Mouse (Mus musculus) brain, embryonic 18.5 days (tissue): ENCODE measurements at regions not wholly inside any gene's neighbourhood (a gene's known extent, or its start where the extent isn't known, plus 50 kb on each side); places are given as distances from the start of the nearest gene placed in this dataset.

Experiments
- DNase-seq: peaks from one replicate; pipeline ENCODE4 v3.0.0-alpha.2; 2012; ENCODE audit warnings: low read depth, low spot score

DNA sequence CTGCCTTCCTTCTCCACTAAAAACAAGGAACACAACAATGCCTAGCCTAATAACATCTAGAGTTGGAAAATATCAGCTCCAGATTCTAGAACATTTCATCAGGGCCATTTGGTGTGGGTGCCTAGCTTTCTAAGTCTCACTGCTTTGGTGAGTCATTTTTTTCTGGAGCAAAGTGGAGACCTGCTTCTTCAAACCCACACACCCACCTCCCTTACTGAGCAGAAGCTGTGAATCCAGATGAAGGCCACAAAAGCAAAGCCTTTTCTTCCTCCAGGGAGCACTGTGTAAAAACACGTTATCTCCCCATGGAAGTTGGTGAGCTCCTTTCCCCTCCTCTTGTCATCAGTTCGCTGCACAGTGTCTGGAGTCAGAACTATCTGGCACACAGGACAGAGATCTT lies 294.1 kb downstream of the Mex3b start:
- DNase-seq, result no peak

DNA sequence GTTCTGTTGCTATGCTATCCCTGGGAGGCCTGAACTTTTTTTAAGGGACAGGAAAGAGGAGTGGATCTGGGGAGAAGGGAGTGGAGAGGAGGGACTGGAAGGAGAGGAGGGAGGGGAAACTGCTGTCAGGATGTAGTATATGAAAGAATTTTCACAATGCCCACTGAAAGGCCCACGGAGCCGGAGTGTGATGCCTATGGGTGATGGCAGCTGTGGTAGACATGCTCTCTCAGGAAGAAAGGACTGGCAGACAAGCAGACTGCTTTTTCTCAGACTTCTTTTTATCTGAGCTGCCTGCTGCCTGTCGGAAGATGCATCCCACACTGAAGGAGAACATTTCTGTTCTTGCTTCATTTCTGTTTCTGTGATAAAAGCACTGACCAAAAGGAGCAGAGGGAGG lies 295.7 kb downstream of the Mex3b start:
- DNase-seq, result no peak

- no peak for DNase-seq
Observed at GRCm38 (mm10) chr7:83179403-83179802, 312.3 kb downstream of the Mex3b start.

DNA sequence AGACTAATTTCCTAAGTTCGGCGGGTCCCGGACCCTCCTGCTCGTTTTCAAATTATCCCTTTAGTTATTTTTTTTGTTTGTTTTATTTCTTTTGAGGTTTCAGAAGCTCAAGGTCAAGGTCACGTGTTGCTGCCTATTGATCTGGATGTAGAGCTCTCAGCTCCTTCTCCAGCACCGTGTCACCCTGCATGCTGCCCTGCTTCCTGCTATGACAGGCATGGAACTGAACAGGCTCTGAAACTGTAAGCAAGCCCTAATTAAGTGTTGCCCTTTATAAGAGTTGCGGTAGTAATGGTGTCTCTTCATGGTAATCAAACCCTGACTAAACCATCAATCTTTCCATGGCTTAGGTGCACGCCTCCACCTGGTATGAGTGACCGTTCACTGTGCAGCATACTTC lies 319.2 kb downstream of the Mex3b start:
- no peak for DNase-seq

DNA sequence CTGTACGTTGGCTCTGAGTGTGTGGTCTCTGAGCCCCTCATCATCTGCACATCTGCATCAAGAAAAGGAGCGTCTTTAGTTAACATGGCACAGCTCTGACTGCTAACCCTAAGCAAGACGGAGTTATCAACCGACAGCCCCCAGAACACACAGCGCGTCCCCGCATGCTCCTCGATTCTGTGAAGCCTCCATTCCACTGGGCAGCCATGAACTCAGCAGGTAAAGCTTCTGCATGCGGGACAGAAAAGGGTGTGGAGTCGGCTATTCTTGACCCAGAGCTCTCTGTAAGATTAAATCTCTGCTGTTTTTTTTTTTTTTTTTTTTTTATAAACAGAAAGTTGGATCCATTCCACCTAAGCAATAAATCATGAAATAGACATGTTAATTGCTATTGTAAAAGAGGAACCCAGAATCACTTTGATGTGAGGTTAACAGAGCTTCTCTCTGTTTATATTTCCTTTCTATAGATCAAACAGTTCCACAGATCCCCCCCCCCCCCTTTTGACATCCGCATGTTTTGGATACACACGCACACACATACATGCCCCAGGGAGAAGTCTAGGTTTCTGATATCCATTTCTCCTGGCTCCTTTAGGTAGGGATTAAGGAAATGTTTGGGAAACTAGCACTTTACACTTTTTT lies 328.9 kb downstream of the Mex3b start:
- no peak for DNase-seq

GRCm38 (mm10) chr7:83197490-83197889 lies 330.4 kb downstream of the Mex3b start:
- no peak for DNase-seq

DNA sequence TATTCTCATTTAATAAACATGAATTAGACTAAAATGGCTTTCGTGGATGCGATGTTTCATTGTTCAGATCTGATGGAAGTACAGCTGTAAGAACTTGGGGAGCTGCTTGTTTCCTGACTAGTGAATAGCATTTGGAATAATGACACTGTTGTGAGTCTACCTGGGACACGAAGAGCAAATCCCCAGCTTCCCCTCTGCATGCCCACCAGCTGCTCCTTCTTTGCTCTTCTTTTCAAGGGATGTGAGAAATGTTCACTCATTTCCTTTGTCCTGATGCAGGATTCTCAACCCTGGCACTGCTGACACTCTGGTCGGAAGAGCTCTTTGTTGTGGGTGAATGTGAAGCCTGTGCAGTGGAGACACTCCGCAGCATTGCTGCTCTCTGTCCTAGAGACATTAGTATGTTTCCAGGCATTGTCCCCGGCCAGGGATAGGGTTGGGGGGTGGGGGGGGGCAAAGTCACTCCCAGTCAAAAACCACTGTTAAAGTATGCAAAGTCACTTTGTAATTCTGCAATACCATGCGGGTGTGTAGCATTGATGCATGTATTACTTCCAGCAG lies 334.1 kb downstream of the Mex3b start:
- no peak for DNase-seq

GRCm38 (mm10) chr7:83201768-83202493 lies 334.8 kb downstream of the Mex3b start:
- peak; percentile 78 for DNase-seq

GRCm38 (mm10) chr7:83203311-83204012 lies 336.3 kb downstream of the Mex3b start:
- no peak for DNase-seq

- no peak for DNase-seq
Observed at GRCm38 (mm10) chr7:83204013-83204365, 336.9 kb downstream of the Mex3b start.

- DNase-seq, result no peak
Observed at GRCm38 (mm10) chr7:83204701-83205100, 337.6 kb downstream of the Mex3b start.

- DNase-seq, result no peak
Observed at GRCm38 (mm10) chr7:83206999-83207398, 339.9 kb downstream of the Mex3b start.

- no peak for DNase-seq
Observed at GRCm38 (mm10) chr7:83211611-83212010, 344.5 kb downstream of the Mex3b start.

DNA sequence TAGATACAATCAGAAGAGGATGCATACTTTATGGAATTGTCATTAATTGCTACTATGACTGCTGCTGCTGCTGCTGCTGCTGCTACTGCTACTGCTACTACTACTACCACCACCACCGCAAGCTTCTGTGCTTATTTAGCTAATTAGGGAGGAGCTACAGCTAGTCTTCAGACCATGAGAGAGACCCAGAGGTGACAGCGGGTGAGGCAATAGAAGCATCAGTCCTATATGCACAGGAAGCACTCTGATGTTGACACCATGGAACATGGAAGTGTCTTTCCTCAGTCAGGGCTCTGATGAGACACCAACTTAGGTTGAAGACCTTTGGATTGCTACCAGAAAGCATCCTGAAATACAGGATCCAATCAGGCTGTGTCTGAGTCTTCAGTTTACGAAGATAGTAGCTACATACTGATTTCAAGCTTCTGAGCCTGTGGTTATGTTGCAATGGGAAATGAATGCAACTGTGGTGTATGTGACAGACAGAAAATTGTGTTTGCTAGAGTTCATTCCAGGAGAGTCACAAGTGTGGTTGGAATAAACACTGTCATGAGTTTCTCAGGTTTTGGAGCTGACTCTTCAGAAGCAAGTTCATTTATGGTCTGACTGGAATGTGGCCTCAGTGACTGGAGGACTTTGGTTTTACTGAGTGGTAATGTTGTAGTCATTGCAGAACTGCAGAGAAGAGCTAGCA lies 355.0 kb downstream of the Mex3b start:
- no peak for DNase-seq

DNA sequence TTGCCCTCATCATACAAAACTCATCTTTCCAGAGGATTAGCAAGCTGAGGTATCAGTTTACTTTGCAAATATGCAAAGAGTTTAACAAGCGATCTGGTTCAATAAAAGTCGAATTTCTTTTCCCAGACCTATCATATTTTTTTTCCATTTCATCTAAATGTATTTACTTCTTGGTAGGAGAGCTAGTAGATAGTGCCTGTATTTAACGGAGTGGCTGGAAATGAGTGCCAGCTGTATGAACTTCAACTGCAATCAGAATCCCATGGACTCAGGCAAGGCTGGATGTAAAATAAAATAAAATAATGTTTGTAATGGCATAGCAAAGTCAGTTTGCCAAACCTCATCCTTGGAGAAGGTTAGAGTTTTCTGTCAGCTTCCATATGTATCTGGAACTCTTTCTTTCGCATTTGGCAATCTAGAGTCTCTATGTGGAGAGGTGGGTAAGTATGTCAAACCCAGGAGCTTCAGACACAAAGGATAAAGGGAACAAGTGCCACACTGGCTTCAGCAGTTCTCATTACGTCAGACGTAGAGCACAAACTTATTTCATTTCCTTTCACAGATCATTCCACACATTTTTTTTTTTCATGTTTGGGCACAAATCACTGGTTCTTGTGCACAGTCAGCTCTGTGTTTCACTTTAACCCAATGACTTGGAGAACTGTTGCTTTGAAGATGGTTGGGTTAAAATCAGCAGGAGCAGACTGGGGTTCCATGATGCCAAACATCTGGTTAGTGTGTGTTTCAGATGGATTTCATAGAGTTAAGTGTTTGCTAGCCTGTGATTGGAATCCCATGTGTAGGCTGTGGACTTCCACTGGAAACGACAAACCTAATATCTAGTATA lies 357.2 kb upstream of the Tmc3 start:
- DNase-seq, result no peak

DNA sequence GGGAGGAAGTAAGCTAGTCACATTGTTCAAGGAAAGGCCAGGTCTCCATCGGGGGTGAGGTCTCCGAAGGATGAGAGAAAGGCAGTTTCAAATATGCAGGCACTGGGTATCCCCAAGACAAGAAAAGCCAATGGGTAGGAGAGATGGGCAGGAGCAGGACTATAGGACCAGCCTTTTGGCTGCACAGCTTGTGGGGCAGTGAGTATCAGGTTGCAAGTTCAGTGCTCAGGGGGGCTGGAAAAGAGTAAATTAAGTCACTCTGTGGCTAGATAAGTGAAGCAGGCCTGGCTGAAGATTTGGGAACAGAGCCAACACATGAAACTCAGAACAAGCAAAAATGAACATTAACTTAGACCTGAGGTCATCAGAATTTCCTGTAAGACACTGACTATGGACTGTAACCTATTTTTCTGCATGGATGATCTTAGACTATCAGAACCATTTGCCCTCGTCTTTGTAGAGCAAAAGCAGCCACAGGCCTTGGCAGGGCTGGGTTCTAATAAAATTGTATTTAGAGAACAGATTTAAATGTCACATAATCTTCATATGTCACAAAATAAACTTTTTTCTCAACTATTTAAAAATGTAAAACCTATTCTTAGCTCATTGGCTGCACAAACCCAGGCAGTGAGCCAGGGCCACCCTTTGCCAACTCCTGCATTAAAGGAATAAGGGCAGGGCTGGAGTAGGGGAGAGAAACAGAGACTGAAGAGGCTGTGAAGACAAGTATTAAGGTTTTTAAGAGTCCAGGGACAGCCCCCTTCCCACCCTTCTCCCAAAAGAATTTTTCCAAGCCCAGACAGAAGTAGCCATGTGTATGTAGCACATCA lies 354.0 kb upstream of the Tmc3 start:
- no peak for DNase-seq

- DNase-seq, result no peak
Observed at GRCm38 (mm10) chr7:83235659-83236058, 349.1 kb upstream of the Tmc3 start.

DNA sequence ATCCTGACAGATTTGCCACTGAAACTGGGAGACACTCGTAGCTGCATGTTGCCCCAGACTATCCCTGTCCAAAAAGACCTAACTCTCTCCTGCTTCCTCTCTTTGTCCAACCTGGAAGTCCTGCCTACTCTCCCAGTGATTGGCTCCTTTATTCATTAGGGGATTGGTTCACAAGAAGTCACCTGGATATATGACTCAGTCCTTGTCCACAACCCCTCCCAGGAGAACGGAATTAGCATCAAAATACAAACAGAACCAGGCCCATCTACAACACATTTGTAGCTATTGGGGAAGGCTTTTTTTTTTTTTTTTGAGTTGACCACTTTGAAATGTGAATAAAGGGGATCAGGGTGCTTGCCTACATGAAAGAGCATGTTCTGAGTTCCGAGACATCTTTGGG lies 347.4 kb upstream of the Tmc3 start:
- no peak for DNase-seq

GRCm38 (mm10) chr7:83238091-83238490 lies 346.6 kb upstream of the Tmc3 start:
- DNase-seq, result no peak

DNA sequence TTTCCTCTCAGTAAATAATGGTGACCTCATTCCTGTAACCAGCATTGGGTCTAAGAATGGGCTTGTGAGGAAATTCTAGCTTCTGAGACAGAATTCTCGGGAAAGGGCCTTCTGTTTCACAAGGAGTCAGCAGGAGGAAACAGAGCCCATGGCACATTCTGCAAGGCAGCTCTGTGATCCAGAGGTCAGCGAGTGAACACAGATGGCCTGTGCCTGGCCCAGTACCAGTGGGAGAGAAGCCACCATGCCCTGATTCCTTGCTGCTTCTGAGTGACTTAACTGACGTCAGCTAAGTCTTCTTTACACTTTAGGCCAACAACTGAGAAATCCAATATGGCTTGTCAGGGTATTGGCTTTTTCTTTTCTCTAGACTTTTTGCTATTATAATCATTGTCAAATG lies 342.5 kb upstream of the Tmc3 start:
- DNase-seq, result no peak
